Mouse (Mus musculus) liver, embryonic 16.5 days (tissue): ENCODE data around the gene Pisd. TPM values are rescaled to one million over a fixed set of nuclear protein-coding genes. Genes with fewer than 3 reads are reported as not detected.

Experiments
- ATAC-seq: fragments of 200-750 bp; cut with Nextera tagmentation; 2 replicates; pipeline ENCODE4 v1.8.0; 2017; ENCODE audit warnings: low read depth, mild to moderate bottlenecking, moderate number of reproducible peaks, moderate library complexity
- H3K27ac ChIP-seq: fragments of 300-500 bp; sonication (generic); 2 replicates; pipeline ENCODE4 v1.5.1; 2014; ENCODE audit warnings: mild to moderate bottlenecking, low read length
- H3K27me3 ChIP-seq: fragments of 300-500 bp; sonication (generic); 2 replicates; pipeline ENCODE4 v1.6.1; 2014; ENCODE audit warnings: low read depth, low read length, mixed read lengths; ENCODE audit not compliant: control insufficient read depth, insufficient read depth
- H3K36me3 ChIP-seq: fragments of 300-500 bp; sonication (generic); 2 replicates; pipeline ENCODE4 v1.6.1; 2014; ENCODE audit warnings: mild to moderate bottlenecking; ENCODE audit not compliant: control insufficient read depth, insufficient read depth
- H3K4me1 ChIP-seq: fragments of 300-500 bp; sonication (generic); 2 replicates; pipeline ENCODE4 v1.6.1; 2014; ENCODE audit warnings: low read depth, low read length, mixed read lengths; ENCODE audit not compliant: control insufficient read depth
- H3K4me2 ChIP-seq: fragments of 300-500 bp; sonication (generic); 2 replicates; pipeline ENCODE4 v1.6.1; 2014; ENCODE audit warnings: low read depth, low read length, mixed read lengths
- H3K4me3 ChIP-seq: fragments of 300-500 bp; sonication (generic); 2 replicates; pipeline ENCODE4 v1.5.1; 2014; ENCODE audit warnings: low read depth, mild to moderate bottlenecking, low read length
- H3K9ac ChIP-seq: fragments of 300-500 bp; sonication (generic); 2 replicates; pipeline ENCODE4 v1.6.1; 2014; ENCODE audit warnings: low read depth, low read length
- H3K9me3 ChIP-seq: fragments of 300-500 bp; sonication (generic); replicated peaks from 2 replicates; pipeline ENCODE4 v1.6.1; 2016; ENCODE audit warnings: low read length; ENCODE audit not compliant: control insufficient read depth
- WGBS: fragments of 180-500 bp; shearing (Covaris S2); extraction: QIAGEN DNeasy Blood & Tissue Kit; methylation state at CpG from one replicate; pipeline ENCODE4 v1.1.7; 2014; ENCODE audit not compliant: insufficient replicate concordance; 5-methylcytosine and 5-hydroxymethylcytosine counted together
- polyA plus RNA-seq: library from polyadenylated mRNA; unstranded; fragments of >200 nt; fragmentation: Nextera tagmentation; extraction: Ambion mirVana; gene quantifications from 2 replicates; pipeline ENCODE4 v1.2.1, GENCODE M21; 2015

The Pisd gene
- polyA plus RNA-seq, 1 experiment from 2014 or later, result 34.5 TPM

DNA sequence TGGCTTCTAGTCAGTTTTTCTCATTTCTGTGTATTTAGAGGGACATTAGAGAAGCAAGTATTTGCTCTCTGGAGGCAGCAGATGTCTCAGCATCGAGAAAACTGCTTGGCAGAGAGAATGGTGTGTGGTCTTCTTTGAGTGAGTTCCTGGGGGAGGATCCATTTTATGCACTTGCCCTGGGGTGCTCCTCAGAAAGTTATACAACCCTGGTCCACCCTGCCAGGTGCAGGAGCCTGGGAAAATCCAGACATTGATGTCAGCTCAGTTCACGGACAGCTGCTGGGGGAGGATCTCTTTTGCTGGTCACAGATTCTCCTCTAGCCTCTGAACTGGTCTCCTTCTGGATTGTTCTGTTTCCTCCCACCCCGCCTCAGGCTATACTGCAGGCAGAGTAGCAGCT is 64.1 kb downstream of the Pisd start:
- ATAC-seq, result no peak
- Histone ChIP-seq H3K9me3 (no peaks in the 10 kb centered on the region), H3K27ac (no peak overlapping the region), H3K27me3 (no peaks in the 10 kb centered on the region), H3K4me3 (no peak overlapping the region), H3K36me3 (no peaks in the 10 kb centered on the region), H3K4me2 (no peak overlapping the region), H3K9ac (no peak overlapping the region), H3K4me1 (peaks cover 2% of the 10 kb centered on the region; the same call in 1 of the 2 replicates)
- WGBS, result 47% methylated on average over 3 of the region's 3 CpGs

DNA sequence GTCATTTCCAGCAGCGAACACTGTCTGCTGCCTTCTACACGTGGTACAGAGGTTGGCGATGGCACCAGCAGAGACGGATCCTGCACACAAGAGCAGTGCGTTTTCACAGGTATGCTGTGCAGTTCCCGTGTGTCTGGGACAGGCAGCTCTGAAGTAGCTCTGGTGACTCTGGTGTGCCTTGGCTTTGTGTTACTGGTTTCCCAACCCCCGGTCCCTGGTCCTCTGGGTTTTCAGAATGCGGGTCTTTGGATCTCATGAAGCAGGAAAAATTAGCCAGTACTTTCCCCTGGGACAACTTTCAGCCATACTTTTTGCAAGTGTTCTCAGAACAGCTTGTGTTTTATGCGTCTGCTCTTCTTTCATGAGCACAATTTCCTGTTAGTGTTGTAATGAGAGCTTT is 65.0 kb downstream of the Pisd start:
- Histone ChIP-seq H3K27me3 (no peaks in the 10 kb centered on the region), H3K36me3 (no peaks in the 10 kb centered on the region), H3K4me1 (peaks cover 2% of the 10 kb centered on the region; the same call in 1 of the 2 replicates), H3K27ac (0 out of 2 replicates have a peak overlapping the region, but pooled peaks have one; percentile 16), H3K4me2 (no peak overlapping the region), H3K9ac (no peak overlapping the region), H3K4me3 (no peak overlapping the region), H3K9me3 (no peaks in the 10 kb centered on the region)
- ATAC-seq, result no peak
- WGBS, result 68% methylated on average over 9 of the region's 9 CpGs

DNA sequence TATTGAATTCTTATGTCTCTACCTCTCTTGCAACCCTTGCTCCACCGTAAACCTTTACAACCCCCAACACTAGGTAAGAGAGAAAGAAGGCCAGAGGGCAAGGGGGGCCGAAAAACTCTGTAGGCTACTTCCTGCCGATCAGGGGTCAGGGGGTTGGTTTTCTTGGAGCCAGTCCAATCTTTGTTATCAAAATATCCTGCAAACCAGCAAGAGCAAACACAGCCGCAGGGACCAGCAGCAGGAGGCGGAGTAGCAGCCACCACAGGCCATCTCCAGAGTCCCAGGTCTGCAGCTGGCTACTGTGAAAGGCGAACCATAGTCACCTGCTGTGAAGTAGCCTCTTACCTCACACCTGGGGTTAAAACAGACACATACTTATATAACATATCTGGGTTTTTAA is 66.5 kb downstream of the Pisd start:
- peaks cover under 1% of the 10 kb centered on the region; the same call in 1 of the 2 replicates for H3K4me1 ChIP-seq
- no peaks in the 10 kb centered on the region for H3K36me3 ChIP-seq
- peak; percentile 35 for ATAC-seq
- peak overlapping the region; percentile 60; the same call in 1 of the 2 replicates for H3K27ac ChIP-seq
- no peaks in the 10 kb centered on the region for H3K27me3 ChIP-seq
- no peak overlapping the region for H3K4me2 ChIP-seq
- no peak overlapping the region for H3K9ac ChIP-seq
- H3K4me3 ChIP-seq, result no peak overlapping the region
- WGBS, result 48% methylated on average over 6 of the region's 6 CpGs
- no peaks in the 10 kb centered on the region for H3K9me3 ChIP-seq

DNA sequence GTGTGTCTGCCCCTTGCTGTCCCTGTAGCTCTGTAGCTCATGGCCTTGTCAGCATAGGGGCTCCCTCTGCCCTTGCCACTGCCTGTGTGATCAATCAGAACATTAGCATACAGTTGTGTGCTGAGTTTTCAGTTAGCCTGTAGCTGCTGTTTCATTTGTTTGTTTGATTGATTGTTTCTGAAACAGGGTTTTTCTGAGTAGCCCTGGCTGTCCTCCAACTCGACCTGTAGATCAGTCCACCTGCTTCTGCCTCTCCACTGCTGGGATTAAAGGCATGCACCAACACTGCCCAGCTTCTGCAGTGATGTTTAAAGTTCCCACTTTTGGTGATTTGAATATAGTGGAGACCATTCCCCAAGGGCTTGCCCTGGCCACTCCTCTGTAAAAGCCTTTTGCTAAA is 67.7 kb downstream of the Pisd start:
- Histone ChIP-seq H3K4me2 (no peak overlapping the region), H3K9me3 (no peaks in the 10 kb centered on the region), H3K27me3 (no peaks in the 10 kb centered on the region), H3K36me3 (no peaks in the 10 kb centered on the region), H3K4me1 (no peaks in the 10 kb centered on the region; the same call in none of the 2 replicates), H3K4me3 (no peak overlapping the region), H3K27ac (peak overlapping the region; percentile 74), H3K9ac (no peak overlapping the region)
- peak; percentile 7; the same call in 1 of the 2 replicates for ATAC-seq
- WGBS, result 19% methylated on average over 1 of the region's 1 CpGs

DNA sequence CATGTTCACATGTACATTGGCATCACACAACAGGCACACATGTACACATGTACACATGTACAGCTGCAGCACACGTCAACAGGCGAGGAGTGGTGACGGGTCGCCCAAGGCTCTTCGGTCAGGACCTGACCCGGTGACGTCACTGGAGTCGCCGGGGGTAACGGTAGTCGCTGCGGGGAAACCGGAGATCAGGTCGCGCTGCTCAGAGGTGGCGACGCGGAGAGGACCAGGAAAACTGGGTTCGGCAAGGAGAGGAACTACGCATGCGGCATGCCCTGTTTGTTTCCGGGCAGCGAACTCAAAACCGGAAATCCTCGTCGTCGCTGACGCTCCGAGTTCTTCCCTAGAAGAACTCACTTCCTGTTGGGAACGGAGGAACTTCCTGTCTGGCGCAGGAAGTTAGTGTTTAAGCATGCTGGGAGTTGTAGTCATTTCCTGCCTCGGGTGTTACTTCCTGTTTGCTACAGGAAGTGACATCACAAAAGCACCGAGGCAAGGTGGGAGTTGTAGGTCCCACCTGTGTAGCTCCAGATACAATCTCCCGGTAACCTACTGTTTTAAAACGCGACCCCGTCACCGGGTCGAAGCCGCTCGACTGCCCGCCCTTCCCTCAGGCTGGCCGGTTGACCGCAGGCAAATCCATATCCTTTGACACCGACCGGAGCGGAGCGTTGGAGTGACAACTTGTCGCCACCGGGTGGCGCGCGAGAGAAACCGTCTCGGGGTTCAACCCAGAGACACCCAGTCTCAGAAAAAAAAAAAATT is 71.6 kb downstream of the Pisd start:
- ATAC-seq, result peak; percentile 92
- Histone ChIP-seq H3K4me2 (peak overlapping the region; percentile 81), H3K9me3 (no peaks in the 10 kb centered on the region), H3K36me3 (no peaks in the 10 kb centered on the region), H3K9ac (peak overlapping the region; percentile 54), H3K4me3 (peak overlapping the region; percentile 65), H3K4me1 (no peaks in the 10 kb centered on the region; the same call in none of the 2 replicates), H3K27me3 (no peaks in the 10 kb centered on the region), H3K27ac (peak overlapping the region; percentile 76)
- under 1% methylated on average over 55 of the region's 55 CpGs for WGBS

DNA sequence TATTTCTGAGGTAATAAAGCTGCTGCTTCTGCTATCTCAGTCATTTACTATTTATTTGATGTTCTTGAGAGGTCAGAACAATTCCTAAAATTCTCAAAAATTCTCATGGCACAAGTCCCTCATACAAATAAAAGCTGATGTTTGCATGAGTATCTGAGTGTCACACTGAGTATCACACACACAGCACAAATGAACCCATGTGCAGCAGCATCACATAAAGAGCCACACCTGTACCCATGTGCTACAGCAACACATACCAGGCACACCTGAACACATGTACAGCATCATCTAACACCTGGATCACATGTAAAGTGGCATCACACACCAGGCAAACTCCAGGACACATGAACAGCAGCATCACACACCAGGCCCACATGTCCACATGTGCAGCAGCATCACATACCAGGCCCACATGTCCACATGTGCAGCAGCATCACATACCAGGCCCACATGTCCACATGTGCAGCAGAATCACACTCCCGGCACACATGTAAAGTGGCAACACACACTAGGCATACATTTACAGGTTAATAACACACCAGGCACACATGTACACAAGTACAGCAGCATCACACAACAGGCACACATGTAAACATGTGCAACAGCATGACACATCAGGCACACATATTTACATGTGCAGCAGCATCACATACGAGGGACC is 72.3 kb downstream of the Pisd start:
- 20% methylated on average over 2 of the region's 2 CpGs for WGBS
- Histone ChIP-seq H3K4me3 (peak overlapping the region; percentile 65), H3K27ac (peak overlapping the region; percentile 76), H3K27me3 (no peaks in the 10 kb centered on the region), H3K4me1 (no peaks in the 10 kb centered on the region; the same call in none of the 2 replicates), H3K4me2 (peak overlapping the region; percentile 81), H3K9ac (peak overlapping the region; percentile 54), H3K9me3 (no peaks in the 10 kb centered on the region), H3K36me3 (no peaks in the 10 kb centered on the region)
- ATAC-seq, result peak; percentile 1; the same call in 1 of the 2 replicates

DNA sequence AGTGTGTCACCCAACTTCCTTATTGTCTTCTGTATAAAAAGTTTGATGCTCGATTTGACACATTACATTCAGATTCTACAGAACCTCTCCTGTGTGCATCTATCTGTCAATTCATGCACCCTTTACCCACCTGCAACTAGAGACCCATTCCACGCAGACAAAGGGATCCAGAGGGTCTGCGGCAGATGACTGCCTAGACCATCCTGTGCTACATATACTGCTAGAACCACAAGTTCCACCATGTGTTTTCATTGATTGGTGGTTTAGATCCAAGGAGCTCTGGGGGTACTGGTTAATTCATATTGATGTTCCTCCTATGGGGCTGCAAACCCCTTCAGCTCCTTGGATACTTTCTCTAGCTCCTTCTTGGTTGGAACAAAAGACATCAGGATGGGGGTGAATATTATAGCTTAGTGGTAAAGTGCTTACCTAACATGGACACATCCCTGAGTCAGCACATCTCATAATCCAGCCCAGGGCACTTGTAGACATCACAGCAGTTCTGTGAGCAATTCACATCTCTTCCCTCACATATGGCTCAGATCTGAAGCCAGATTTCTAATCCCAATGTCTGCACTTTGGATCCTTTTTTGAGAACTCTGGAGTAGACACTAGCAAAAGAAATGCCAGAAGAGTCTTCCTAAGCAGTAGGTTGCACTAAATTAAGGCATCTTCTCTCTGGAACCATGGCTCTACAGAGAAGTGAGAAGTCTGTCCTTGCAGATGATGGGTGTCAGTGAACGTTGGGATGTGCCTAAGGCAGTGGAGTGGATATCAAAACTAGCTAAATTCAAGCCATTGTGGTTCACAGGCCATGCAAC is 73.0 kb downstream of the Pisd start:
- 62% methylated on average over 4 of the region's 4 CpGs for WGBS
- Histone ChIP-seq H3K9ac (no peak overlapping the region), H3K4me3 (no peak overlapping the region), H3K27ac (no peak overlapping the region), H3K36me3 (no peaks in the 10 kb centered on the region), H3K9me3 (no peaks in the 10 kb centered on the region), H3K4me1 (no peaks in the 10 kb centered on the region; the same call in none of the 2 replicates), H3K4me2 (peak overlapping the region; percentile 81; the same call in 1 of the 2 replicates), H3K27me3 (no peaks in the 10 kb centered on the region)
- ATAC-seq, result no peak

DNA sequence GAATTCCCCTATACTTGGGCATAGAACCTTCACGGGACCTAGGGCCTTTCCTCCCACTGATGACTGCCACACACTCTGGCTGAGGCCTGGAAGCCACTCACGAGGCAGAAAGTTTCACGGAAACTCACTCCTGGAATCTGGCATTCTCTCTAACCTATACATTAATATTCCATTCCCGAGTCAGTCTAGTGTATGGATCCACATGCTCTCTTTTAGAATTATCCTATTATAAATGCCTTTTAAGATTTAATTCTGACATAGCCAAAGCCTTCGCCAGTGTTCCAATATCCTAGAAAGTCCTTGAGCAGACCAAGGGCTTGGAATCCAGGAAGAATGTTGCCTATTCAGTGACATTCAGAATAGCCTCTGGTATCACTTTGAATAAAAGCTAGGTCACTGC is 74.0 kb downstream of the Pisd start:
- Histone ChIP-seq H3K4me3 (no peak overlapping the region), H3K36me3 (no peaks in the 10 kb centered on the region), H3K27me3 (no peaks in the 10 kb centered on the region), H3K9me3 (no peaks in the 10 kb centered on the region), H3K9ac (no peak overlapping the region), H3K27ac (no peak overlapping the region), H3K4me2 (no peak overlapping the region), H3K4me1 (no peaks in the 10 kb centered on the region; the same call in none of the 2 replicates)
- 78% methylated on average over 5 of the region's 5 CpGs for WGBS
- no peak for ATAC-seq
